Mouse (Mus musculus): Measurements from ENCODE around the gene Sparcl1. TPM values are rescaled to one million over a fixed set of nuclear protein-coding genes. Genes with fewer than 3 reads are reported as not detected.

The Sparcl1 gene
- polyA plus RNA-seq, 1 experiment from 2014 or later = 206 TPM

DNA sequence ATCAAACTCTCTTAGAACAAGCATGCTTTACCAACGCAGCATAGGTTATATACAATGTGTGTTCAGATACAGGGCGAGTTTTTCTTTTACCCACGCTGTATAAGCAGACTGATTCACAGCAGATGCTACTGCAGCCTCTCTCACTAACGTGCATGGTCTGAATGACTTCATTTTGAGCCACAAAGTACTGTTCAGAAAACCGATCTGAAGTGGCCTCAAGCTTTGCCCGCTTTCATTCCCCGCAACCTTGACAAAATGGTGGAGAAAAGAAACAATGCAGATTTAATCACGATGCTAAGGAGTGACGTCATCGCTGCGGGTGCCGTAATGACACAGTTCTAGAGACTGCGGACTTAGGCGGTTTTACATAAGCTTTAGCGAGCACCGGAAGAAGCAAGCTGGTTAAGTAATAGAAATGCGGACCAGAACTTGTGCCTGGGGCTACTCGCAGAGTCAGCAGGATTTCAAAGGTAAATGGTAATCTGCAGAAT, 4.6 kb downstream of the Sparcl1 start:
- no peak overlapping the region for H3K9ac ChIP-seq (ENCODE audit: low read length)
- H3K4me3 ChIP-seq (ENCODE audit: low read depth, low read length) = no peak overlapping the region
- no peaks in the 10 kb centered on the region for H3K9me3 ChIP-seq (ENCODE audit: control insufficient read depth, low read length)
- peak overlapping the region; percentile 9 for H3K4me2 ChIP-seq (replicated peaks; ENCODE audit: low read depth)
- peak overlapping the region; percentile 88 for H3K27ac ChIP-seq (replicated peaks)
- no peaks in the 10 kb centered on the region; the same call in 1 of the 2 replicates for H3K4me1 ChIP-seq (replicated peaks; ENCODE audit: control insufficient read depth, insufficient read depth)
- DNase-seq (ENCODE audit: low spot score) = no peak
- no peaks in the 10 kb centered on the region for H3K27me3 ChIP-seq (ENCODE audit: control insufficient read depth, insufficient read depth, low read length)
- no peaks in the 10 kb centered on the region for H3K36me3 ChIP-seq (ENCODE audit: control insufficient read depth, insufficient read depth, low read length)
- 0 out of 2 replicates have a peak, but pooled peaks have one; percentile 21 for ATAC-seq (ENCODE audit: low FRiP score, low TSS enrichment)
- TF ChIP-seq EP300 (optimal IDR thresholded peaks at IDR 0.05) (no peak), CTCF (IDR thresholded peaks at IDR 0.05; ENCODE audit: low read depth) (no peak)
- WGBS = 20% methylated on average over 18 of the region's 18 CpGs

DNA sequence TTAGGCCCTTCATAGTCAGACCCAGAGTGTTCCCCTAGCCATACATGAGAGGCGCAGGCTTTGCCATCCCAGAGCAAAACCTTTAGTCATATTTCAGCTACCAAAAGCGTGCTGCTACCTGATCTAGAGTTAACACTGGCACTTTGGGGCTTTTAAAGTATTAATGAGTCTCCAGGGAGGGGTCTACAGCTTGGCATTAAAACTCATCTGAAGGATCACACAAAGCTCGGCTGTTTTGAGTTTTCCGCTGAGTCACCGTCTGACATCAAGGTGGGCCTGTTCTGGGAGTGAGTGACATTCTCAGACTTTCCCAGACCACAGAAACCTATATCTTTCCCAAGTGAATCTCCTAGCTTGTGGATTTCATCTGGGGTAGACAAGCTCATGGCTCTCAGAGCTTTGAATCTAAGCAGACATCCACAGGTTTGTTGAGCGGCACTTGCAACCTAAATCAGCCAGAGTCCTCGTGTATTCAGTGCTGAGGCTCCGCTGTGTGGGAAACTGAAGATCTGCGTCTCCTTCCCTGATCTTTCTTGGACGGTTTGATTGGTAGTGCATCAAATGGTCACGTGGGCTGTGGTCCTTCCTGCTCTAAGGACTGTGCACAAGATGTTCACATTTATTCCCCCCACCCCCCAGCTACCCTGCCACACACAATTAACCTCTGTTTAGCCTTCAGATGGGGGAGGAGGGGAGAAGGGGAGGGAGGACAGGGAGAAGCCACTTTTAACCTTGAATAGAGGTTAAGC, 5.2 kb downstream of the Sparcl1 start:
- DNase-seq (ENCODE audit: low spot score) (no peak), ATAC-seq (ENCODE audit: low FRiP score, low TSS enrichment) (peak; percentile 37; the same call in 1 of the 2 replicates)
- Histone ChIP-seq H3K36me3 (ENCODE audit: control insufficient read depth, insufficient read depth, low read length) (no peaks in the 10 kb centered on the region), H3K4me3 (ENCODE audit: low read depth, low read length) (no peak overlapping the region), H3K27me3 (ENCODE audit: control insufficient read depth, insufficient read depth, low read length) (no peaks in the 10 kb centered on the region), H3K9me3 (ENCODE audit: control insufficient read depth, low read length) (no peaks in the 10 kb centered on the region), H3K4me2 (replicated peaks; ENCODE audit: low read depth) (peak overlapping the region; percentile 9), H3K27ac (replicated peaks) (peak overlapping the region; percentile 88), H3K9ac (ENCODE audit: low read length) (no peak overlapping the region), H3K4me1 (replicated peaks; ENCODE audit: control insufficient read depth, insufficient read depth) (no peaks in the 10 kb centered on the region; the same call in 1 of the 2 replicates)
- TF ChIP-seq EP300 (optimal IDR thresholded peaks at IDR 0.05) (peak; percentile 18), CTCF (IDR thresholded peaks at IDR 0.05; ENCODE audit: low read depth) (no peak)
- 59% methylated on average over 11 of the region's 11 CpGs for WGBS

DNA sequence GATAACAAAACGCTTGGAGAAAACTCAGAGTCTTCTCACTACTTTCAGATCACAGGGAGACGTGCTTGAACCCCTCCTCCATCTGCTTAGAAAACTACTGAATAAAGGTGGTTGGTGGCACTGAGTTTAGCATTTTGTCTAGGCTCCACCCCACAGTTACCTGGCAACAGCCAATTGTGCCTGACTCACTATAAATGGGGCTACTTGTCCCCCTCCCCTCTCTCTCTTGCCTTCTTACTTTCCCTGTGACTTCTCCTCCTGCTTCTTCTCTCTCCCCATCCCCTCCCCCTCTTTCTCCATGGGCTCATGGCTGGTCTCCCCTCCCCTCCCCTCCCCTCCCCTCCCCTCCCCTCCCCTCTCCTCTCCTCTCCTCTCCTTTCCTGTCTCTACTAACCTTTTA, 9.4 kb downstream of the Sparcl1 start:
- TF ChIP-seq CTCF (IDR thresholded peaks at IDR 0.05; ENCODE audit: low read depth) (no peak), EP300 (optimal IDR thresholded peaks at IDR 0.05) (no peak)
- DNase-seq (ENCODE audit: low spot score) (no peak), ATAC-seq (ENCODE audit: low FRiP score, low TSS enrichment) (no peak)
- H3K36me3 ChIP-seq (ENCODE audit: control insufficient read depth, insufficient read depth, low read length) = no peaks in the 10 kb centered on the region
- no peaks in the 10 kb centered on the region for H3K27me3 ChIP-seq (ENCODE audit: control insufficient read depth, insufficient read depth, low read length)
- no peak overlapping the region for H3K4me3 ChIP-seq (ENCODE audit: low read depth, low read length)
- H3K9me3 ChIP-seq (ENCODE audit: control insufficient read depth, low read length) = no peaks in the 10 kb centered on the region
- H3K4me2 ChIP-seq (replicated peaks; ENCODE audit: low read depth) = no peak overlapping the region
- no peaks in the 10 kb centered on the region for H3K4me1 ChIP-seq (replicated peaks; ENCODE audit: control insufficient read depth, insufficient read depth)
- 73% methylated on average over 2 of the region's 2 CpGs for WGBS
- no peak overlapping the region for H3K27ac ChIP-seq (replicated peaks)
- H3K9ac ChIP-seq (ENCODE audit: low read length) = no peak overlapping the region

DNA sequence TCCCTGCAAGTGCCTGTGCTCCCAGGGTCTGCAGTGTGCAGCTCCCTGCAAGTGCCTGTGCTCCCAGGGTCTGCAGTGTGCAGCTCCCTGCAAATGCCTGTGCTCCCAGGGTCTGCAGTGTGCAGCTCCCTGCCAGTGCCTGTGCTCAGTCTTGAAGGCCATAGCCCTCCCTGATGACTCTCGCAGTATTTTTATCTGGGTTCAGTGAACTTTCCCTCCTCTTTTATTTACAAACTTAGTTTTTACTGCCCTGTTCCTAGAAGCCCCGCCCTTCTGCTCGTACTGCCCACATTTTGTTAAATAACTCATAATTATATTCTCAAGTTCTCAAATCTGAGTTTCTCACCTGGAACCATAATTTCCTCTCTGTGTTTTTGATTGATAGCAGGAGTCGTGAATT, 10.4 kb downstream of the Sparcl1 start:
- Histone ChIP-seq H3K27ac (replicated peaks) (no peak overlapping the region), H3K4me2 (replicated peaks; ENCODE audit: low read depth) (no peak overlapping the region), H3K9me3 (ENCODE audit: control insufficient read depth, low read length) (no peaks in the 10 kb centered on the region), H3K36me3 (ENCODE audit: control insufficient read depth, insufficient read depth, low read length) (no peaks in the 10 kb centered on the region), H3K27me3 (ENCODE audit: control insufficient read depth, insufficient read depth, low read length) (no peaks in the 10 kb centered on the region), H3K9ac (ENCODE audit: low read length) (no peak overlapping the region), H3K4me3 (ENCODE audit: low read depth, low read length) (no peak overlapping the region), H3K4me1 (replicated peaks; ENCODE audit: control insufficient read depth, insufficient read depth) (no peaks in the 10 kb centered on the region)
- DNase-seq (ENCODE audit: low spot score) = no peak
- no peak for ATAC-seq (ENCODE audit: low FRiP score, low TSS enrichment)
- TF ChIP-seq CTCF (IDR thresholded peaks at IDR 0.05; ENCODE audit: low read depth) (no peak), EP300 (optimal IDR thresholded peaks at IDR 0.05) (no peak)
- 40% methylated on average over 4 of the region's 4 CpGs for WGBS

DNA sequence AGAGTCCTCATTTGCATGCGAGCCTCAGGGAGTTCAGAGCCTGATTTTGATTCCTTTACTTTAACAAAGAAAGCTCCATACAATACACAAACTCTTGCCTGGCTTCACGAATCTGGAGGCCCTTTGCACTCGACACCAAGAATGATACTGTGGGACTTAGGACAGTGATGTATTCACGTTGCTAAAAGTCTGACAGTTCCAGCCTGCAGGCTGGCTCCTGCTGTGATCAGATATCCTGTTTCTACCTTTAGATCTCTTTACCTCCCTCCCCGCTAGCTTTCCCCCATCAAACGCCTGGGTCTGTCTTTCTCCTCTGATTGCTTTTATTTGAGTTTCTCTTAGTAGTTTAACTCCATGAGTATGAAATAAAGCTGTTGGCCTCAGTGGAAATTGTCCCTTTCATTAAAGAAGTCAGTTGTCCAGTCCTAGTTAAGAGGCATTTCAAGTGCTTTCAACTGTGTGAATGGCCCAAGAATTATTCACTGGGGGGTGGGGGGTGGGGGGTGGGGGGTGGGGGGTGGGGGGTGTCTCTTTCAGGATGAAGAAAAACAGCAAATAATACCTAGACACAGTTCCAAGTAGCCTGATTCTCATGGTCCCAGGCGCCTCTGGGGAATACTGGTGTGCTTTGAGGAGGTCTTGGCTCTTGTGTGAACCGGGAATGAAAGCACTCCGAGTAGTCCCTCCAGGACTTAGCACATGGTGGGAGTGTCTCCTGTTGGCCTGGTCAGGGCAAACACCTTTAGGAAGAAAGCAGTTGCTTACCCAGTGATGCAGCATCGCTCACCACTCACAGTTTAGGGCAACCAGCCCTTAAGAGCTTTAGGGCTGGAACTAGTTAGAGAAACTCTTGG, 11.6 kb downstream of the Sparcl1 start:
- 44% methylated on average over 10 of the region's 10 CpGs for WGBS
- no peak for ATAC-seq (ENCODE audit: low FRiP score, low TSS enrichment)

More for the DNA sequence above, 11.6 kb downstream of the Sparcl1 start:
- H3K36me3 ChIP-seq (ENCODE audit: control insufficient read depth, insufficient read depth, low read length) = no peaks in the 10 kb centered on the region
- H3K4me3 ChIP-seq (ENCODE audit: low read depth, low read length) = no peak overlapping the region
- H3K4me1 ChIP-seq (replicated peaks; ENCODE audit: control insufficient read depth, insufficient read depth) = no peaks in the 10 kb centered on the region
- no peaks in the 10 kb centered on the region for H3K27me3 ChIP-seq (ENCODE audit: control insufficient read depth, insufficient read depth, low read length)
- no peak overlapping the region for H3K9ac ChIP-seq (ENCODE audit: low read length)
- TF ChIP-seq CTCF (IDR thresholded peaks at IDR 0.05; ENCODE audit: low read depth) (no peak), EP300 (optimal IDR thresholded peaks at IDR 0.05) (no peak)
- DNase-seq (ENCODE audit: low spot score) = no peak
- H3K4me2 ChIP-seq (replicated peaks; ENCODE audit: low read depth) = no peak overlapping the region
- H3K27ac ChIP-seq (replicated peaks) = 0 out of 2 replicates have a peak overlapping the region, but pooled peaks have one; percentile 8
- H3K9me3 ChIP-seq (ENCODE audit: control insufficient read depth, low read length) = no peaks in the 10 kb centered on the region
